Mouse (Mus musculus) bone marrow macrophage, adult 2 months (primary cell): ENCODE results near the gene Inava.

Experiments used
- CTCF ChIP-seq: IDR thresholded peaks from 2 replicates; pipeline ENCODE4 v1.5.1; 2012; ENCODE audit warnings: low read depth, mild to moderate bottlenecking, low read length, moderate library complexity
- POLR2A ChIP-seq: IDR thresholded peaks from 2 replicates; pipeline ENCODE4 v1.6.1; 2012; ENCODE audit warnings: mild to moderate bottlenecking, low read depth, low read length, borderline replicate concordance

- TF ChIP-seq CTCF (no peak), POLR2A (no peak)
Measured at GRCm38 (mm10) chr1:136255174-136255573, 21.1 kb upstream of the Inava start.
